Mouse (Mus musculus): Measurements from ENCODE around the gene Ceacam12.
"Not testable (repeated sequence)": the region's sequence is repeated elsewhere in the genome, so short reads cannot be mapped to it uniquely, and the experiment has no call there.

Ceacam12 gene

DNA sequence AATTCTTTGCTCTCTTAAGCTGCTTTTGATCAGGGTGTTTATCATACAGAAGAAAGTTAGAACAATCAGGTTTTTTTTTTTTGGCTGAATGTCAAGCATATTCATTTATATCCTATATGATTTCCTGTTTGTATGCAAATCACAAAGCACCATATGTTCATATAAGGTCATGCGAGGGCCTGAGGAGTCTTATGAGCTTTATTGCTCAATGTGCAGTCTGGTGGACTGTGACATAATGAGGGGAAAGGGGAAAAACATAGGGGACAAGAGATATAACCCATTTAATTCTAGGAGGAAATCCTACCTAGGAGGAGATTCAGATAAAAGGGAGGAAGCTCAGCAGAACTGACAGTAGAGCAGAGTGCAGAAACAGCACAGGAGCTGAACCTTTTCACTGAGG, at the start of gene Ceacam12:
TSS of gene Ceacam12 (plus strand) at position 301 of the 400 bp plus-strand sequence.
- no peak for DNase-seq (ENCODE audit: low read depth)

DNA sequence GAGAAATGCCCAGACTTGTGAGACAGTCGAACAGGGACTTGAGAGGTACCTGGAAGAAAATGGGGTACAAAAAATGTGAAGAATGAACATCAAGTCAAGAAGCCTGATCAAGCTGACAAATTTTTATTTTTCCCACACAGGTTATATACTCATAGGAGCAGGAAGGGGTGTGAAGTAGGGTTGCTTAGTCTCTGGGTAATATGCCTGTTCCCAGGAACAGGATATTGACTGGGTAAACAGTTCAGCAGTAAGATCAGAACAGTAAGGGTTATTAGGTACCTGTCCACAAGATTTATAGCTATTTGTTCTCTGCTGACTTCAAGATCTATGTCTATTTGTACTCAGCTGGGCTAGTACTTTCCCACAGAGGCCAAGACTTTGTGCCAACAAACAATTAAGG, 8.1 kb downstream of the Ceacam12 start:
- not testable (repeated sequence) for DNase-seq (ENCODE audit: low read depth)

DNA sequence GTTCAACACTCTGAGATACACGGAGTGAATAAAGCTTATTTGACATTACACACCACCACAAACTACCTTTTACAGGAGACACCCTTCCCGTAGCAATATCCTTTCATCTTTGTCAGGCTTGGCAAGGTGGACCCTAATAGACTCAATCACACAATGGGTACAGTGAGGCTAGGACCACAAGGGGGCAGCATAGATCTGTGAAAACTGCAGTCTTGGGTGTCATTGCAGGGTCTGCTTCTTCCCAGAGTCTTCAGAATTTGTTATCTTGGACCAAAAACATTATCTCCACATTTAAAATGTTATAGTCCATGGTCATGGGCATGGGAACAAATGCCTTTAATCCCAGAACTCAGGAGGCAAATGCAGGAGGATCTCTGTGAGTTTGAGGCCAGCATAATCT, 35.1 kb downstream of the Ceacam12 start:
- DNase-seq (ENCODE audit: low read depth) = peak; percentile 37

Data from NIH3T3 (cell line).